Mouse (Mus musculus): Measurements from ENCODE around the gene Tox3. TPM values are rescaled to one million over a fixed set of nuclear protein-coding genes. Genes with fewer than 3 reads are reported as not detected.

Gene Tox3
- total and polyA plus RNA-seq, 3 experiments = not detected

DNA sequence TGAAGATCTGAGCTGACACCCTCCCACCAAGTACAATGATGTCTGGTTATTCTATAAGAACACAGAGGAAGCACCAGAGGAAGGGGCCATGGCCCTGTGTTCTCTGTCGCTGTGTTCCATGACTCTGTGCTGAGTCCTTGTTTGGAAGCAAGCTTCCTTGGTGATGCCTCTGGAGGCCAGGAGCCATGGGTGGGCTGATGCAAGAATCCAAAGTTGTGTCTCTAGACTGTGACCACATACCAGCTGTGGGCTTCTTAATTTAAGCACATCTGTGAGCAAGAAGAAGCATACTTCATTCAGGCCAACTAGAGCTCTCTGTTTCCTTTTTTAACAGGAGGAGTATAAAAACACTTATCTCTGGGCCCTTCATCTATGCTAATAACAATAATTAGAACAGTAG lies 42.7 kb upstream of the Tox3 start:
- no peaks in the 10 kb centered on the region for H3K79me2 ChIP-seq (replicated peaks; ENCODE audit: control insufficient read depth, extremely low read depth, insufficient read depth, poor library complexity, severe bottlenecking)
- in situ Hi-C loops (cut with MboI; ENCODE audit: low pct_ligation_motif_present, low pct_unique_long_range_greater_than_20kb, low sequenced_read_pairs) = no loop called here
- TF ChIP-seq ETS1 (conservative IDR thresholded peaks at IDR 0.05; ENCODE audit: low read depth, low read length) (peak; percentile 20; the same call in 1 of the 2 replicates), EP300 (IDR thresholded peaks at IDR 0.05; ENCODE audit: low read length) (no peak), MEF2A (IDR thresholded peaks at IDR 0.05; ENCODE audit: borderline replicate concordance, low read depth, low read length) (no peak)
- no peak overlapping the region for H3K4me3 ChIP-seq (replicated peaks in 1 of 3; ENCODE audit: low read depth in 2 of 3, low read length in 2 of 3, poor library complexity in 1 of 3)
- DNase-seq (ENCODE audit: extremely low read depth) = peak; percentile 60
- no peak overlapping the region for H3K27ac ChIP-seq (ENCODE audit: insufficient read depth, low read depth)
- H3K36me3 ChIP-seq (replicated peaks in 1 of 2; ENCODE audit: control insufficient read depth in 1 of 2, insufficient read depth in 1 of 2, low read length in 1 of 2) = no peaks in the 10 kb centered on the region
- dilution Hi-C loops (cut with MboI; ENCODE audit: extremely low pct_ligation_motif_present, extremely low pct_unique_long_range_greater_than_20kb, low sequenced_read_pairs) = no loop called here
- no peak overlapping the region for H3K9ac ChIP-seq (ENCODE audit: insufficient read depth, low read depth)
- H3K4me2 ChIP-seq (ENCODE audit: insufficient read depth, low read depth, poor library complexity, severe bottlenecking) = no peak overlapping the region
- peaks cover 4 to 39% of the 10 kb centered on the region in 2 experiments; a peak in 3 of 4 replicates for H3K4me1 ChIP-seq (ENCODE audit: control insufficient read depth in 1 of 2, insufficient read depth in 2 of 2)
- no peaks in the 10 kb centered on the region for H3K9me3 ChIP-seq (replicated peaks; ENCODE audit: low read length)
- no peaks in the 10 kb centered on the region for H3K27me3 ChIP-seq (replicated peaks)

DNA sequence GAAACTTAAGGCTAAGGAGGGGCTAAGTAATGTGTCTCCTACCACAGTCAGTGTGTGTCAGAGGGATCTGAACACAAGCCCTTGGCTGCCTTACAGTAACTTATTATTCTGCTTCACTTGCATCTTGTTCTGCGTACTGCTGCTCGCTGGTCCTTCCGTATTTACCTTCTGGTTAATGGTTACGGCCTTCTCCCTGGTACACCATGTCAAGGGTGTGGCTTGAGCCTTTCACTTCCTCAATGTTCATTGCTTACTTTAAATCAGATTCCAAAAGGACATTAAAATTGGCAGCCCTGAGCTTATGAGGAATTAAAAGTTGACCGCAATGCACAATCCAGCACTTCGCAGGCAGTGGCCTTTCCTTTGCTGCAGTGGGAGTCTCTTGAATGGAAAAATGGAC lies 30.9 kb upstream of the Tox3 start:
- Histone ChIP-seq H3K4me1 (ENCODE audit: control insufficient read depth in 1 of 2, insufficient read depth in 2 of 2) (peaks cover 0 to 33% of the 10 kb centered on the region in 2 experiments; a peak in 3 of 4 replicates), H3K4me2 (ENCODE audit: insufficient read depth, low read depth, poor library complexity, severe bottlenecking) (no peak overlapping the region), H3K79me2 (replicated peaks; ENCODE audit: control insufficient read depth, extremely low read depth, insufficient read depth, poor library complexity, severe bottlenecking) (no peaks in the 10 kb centered on the region), H3K4me3 (replicated peaks in 1 of 3; ENCODE audit: low read depth in 2 of 3, low read length in 2 of 3, poor library complexity in 1 of 3) (no peak overlapping the region), H3K27me3 (replicated peaks) (no peaks in the 10 kb centered on the region), H3K9me3 (replicated peaks; ENCODE audit: low read length) (peaks cover 7% of the 10 kb centered on the region), H3K9ac (ENCODE audit: insufficient read depth, low read depth) (no peak overlapping the region), H3K36me3 (replicated peaks in 1 of 2; ENCODE audit: control insufficient read depth in 1 of 2, insufficient read depth in 1 of 2, low read length in 1 of 2) (no peaks in the 10 kb centered on the region), H3K27ac (ENCODE audit: insufficient read depth, low read depth) (no peak overlapping the region)
- dilution Hi-C loops (cut with MboI; ENCODE audit: extremely low pct_ligation_motif_present, extremely low pct_unique_long_range_greater_than_20kb, low sequenced_read_pairs) (no loop called here), in situ Hi-C loops (cut with MboI; ENCODE audit: low pct_ligation_motif_present, low pct_unique_long_range_greater_than_20kb, low sequenced_read_pairs) (no loop called here)
- no peak for DNase-seq (ENCODE audit: extremely low read depth)
- TF ChIP-seq EP300 (IDR thresholded peaks at IDR 0.05; ENCODE audit: low read length) = no peak
- no peak for TF ChIP-seq JUND (conservative IDR thresholded peaks at IDR 0.05; ENCODE audit: low read depth, low read length)
- TF ChIP-seq JUN (IDR thresholded peaks at IDR 0.05; ENCODE audit: insufficient read depth, low read depth, low read length) = no peak
- TF ChIP-seq RAD21 (IDR thresholded peaks at IDR 0.05; ENCODE audit: low read depth, low read length) = no peak
- no peak for TF ChIP-seq RCOR1 (conservative IDR thresholded peaks at IDR 0.05; ENCODE audit: low read depth, low read length)
- no peak for TF ChIP-seq KAT2A (IDR thresholded peaks at IDR 0.05; ENCODE audit: insufficient replicate concordance, low read length)
- TF ChIP-seq ELF1 (IDR thresholded peaks at IDR 0.05; ENCODE audit: low read depth, low read length) = no peak
- TF ChIP-seq ZKSCAN1 (IDR thresholded peaks at IDR 0.05; ENCODE audit: borderline replicate concordance, low read depth, low read length) = no peak
- TF ChIP-seq CHD1 (IDR thresholded peaks at IDR 0.05; ENCODE audit: low read depth, low read length) = no peak
- TF ChIP-seq NRF1 (IDR thresholded peaks at IDR 0.05; ENCODE audit: low read depth, low read length) = no peak
- no peak for TF ChIP-seq SIN3A (IDR thresholded peaks at IDR 0.05; ENCODE audit: low read length)
- no peak for TF ChIP-seq BHLHE40 (IDR thresholded peaks at IDR 0.05; ENCODE audit: low read depth, low read length)
- TF ChIP-seq MAX (IDR thresholded peaks at IDR 0.05; ENCODE audit: low read length) = no peak
- TF ChIP-seq CHD2 (IDR thresholded peaks at IDR 0.05; ENCODE audit: low read length) = no peak
- no peak for TF ChIP-seq ETS1 (conservative IDR thresholded peaks at IDR 0.05; ENCODE audit: low read depth, low read length)
- no peak for TF ChIP-seq POLR2A (IDR thresholded peaks at IDR 0.05; ENCODE audit: low read depth, low read length)
